Mouse (Mus musculus) MEL (cell line): Measurements from ENCODE around the gene Slc51b. TPM values are rescaled to one million over a fixed set of nuclear protein-coding genes. Genes with fewer than 3 reads are reported as not detected.

Source experiments
- DNase-seq: peaks from one replicate; pipeline ENCODE4 v3.0.0; 2011; ENCODE audit warnings: low read depth, low spot score
- H3K27ac ChIP-seq: 2 replicates; pipeline ENCODE4 v1.5.1; 2012; ENCODE audit warnings: low read depth, mild to moderate bottlenecking, control low read depth, low read length, moderate library complexity; ENCODE audit not compliant: control insufficient read depth
- H3K27me3 ChIP-seq, 2 experiments: fragments of 150-350 bp in 1 of 2; sonication (generic) in 1 of 2; 2 replicates each; pipeline ENCODE4 v1.6.1; 2012; ENCODE audit warnings: low read length in 2 of 2, mild to moderate bottlenecking in 2 of 2, improper control_type of control experiment in 1 of 2, moderate library complexity in 1 of 2; ENCODE audit not compliant: insufficient read depth in 2 of 2, control insufficient read depth in 1 of 2
- H3K36me3 ChIP-seq, 2 experiments: 2 replicates each; pipeline ENCODE4 v1.6.1; 2012 to 2014; ENCODE audit warnings: low read length in 2 of 2, improper control_type of control experiment in 1 of 2, inconsistent platforms in 1 of 2, mild to moderate bottlenecking in 1 of 2; ENCODE audit not compliant: insufficient read depth in 2 of 2, control insufficient read depth in 1 of 2
- H3K4me1 ChIP-seq, 2 experiments: fragments of 150-350 bp in 1 of 2; sonication (generic) in 1 of 2; 2 replicates each; pipeline ENCODE4 v1.6.1; 2012; ENCODE audit warnings: low read length in 2 of 2, improper control_type of control experiment in 1 of 2, mild to moderate bottlenecking in 1 of 2; ENCODE audit not compliant: insufficient read depth in 2 of 2, control insufficient read depth in 1 of 2
- H3K4me3 ChIP-seq, 2 experiments: fragments of 150-350 bp in 1 of 2; sonication (generic) in 1 of 2; 2 replicates each; pipeline ENCODE4 v1.5.1; 2012; ENCODE audit warnings: low read depth in 2 of 2, low read length in 2 of 2, mild to moderate bottlenecking in 2 of 2, moderate library complexity in 2 of 2, control low read depth in 1 of 2, improper control_type of control experiment in 1 of 2; ENCODE audit not compliant: control insufficient read depth in 1 of 2, insufficient read depth in 1 of 2
- H3K79me2 ChIP-seq: 2 replicates; pipeline ENCODE4 v1.6.1; 2012; ENCODE audit warnings: mild to moderate bottlenecking, low read length, moderate library complexity; ENCODE audit not compliant: control insufficient read depth, poor library complexity, insufficient read depth
- H3K9ac ChIP-seq: 2 replicates; pipeline ENCODE4 v1.6.1; 2012; ENCODE audit warnings: low read depth, mild to moderate bottlenecking, control low read depth, low read length, moderate library complexity; ENCODE audit not compliant: control insufficient read depth, poor library complexity, severe bottlenecking
- H3K9me3 ChIP-seq: fragments of 150-350 bp; sonication (generic); replicated peaks from 2 replicates; pipeline ENCODE4 v1.6.1; 2012; ENCODE audit warnings: mild to moderate bottlenecking, low read length, improper control_type of control experiment, moderate library complexity; ENCODE audit not compliant: insufficient read depth
- BHLHE40 ChIP-seq: IDR thresholded peaks from 2 replicates; pipeline ENCODE4 v1.6.1; 2012; ENCODE audit warnings: low read depth, mild to moderate bottlenecking, inconsistent platforms, low read length, improper control_type of control experiment, borderline replicate concordance
- CTCF ChIP-seq, 3 experiments: IDR thresholded peaks in 2 of 3; conservative IDR thresholded peaks in 1 of 3; 2 replicates each; pipeline ENCODE4 v1.5.1; 2011 to 2012; ENCODE audit warnings: low read length in 3 of 3, low read depth in 2 of 3, mild to moderate bottlenecking in 2 of 3, improper control_type of control experiment in 1 of 3, inconsistent platforms in 1 of 3, mixed read lengths in 1 of 3, moderate library complexity in 1 of 3; ENCODE audit not compliant: control insufficient read depth in 1 of 3, insufficient read depth in 1 of 3, poor library complexity in 1 of 3, severe bottlenecking in 1 of 3
- E2F4 ChIP-seq: IDR thresholded peaks from 2 replicates; pipeline ENCODE4 v1.6.1; 2011; ENCODE audit warnings: low read depth, low read length, improper control_type of control experiment, borderline replicate concordance
- ETS1 ChIP-seq: IDR thresholded peaks from 2 replicates; pipeline ENCODE4 v1.6.1; 2012; ENCODE audit warnings: low read depth, mild to moderate bottlenecking, inconsistent platforms, low read length, improper control_type of control experiment, moderate library complexity
- HCFC1 ChIP-seq: IDR thresholded peaks from 2 replicates; pipeline ENCODE4 v1.6.1; 2012; ENCODE audit warnings: low read depth, mild to moderate bottlenecking, inconsistent platforms, low read length, improper control_type of control experiment, moderate library complexity
- JUND ChIP-seq: IDR thresholded peaks from 2 replicates; pipeline ENCODE4 v1.6.1; 2011; ENCODE audit warnings: low read depth, mild to moderate bottlenecking, improper control_type of control experiment, low read length
- KAT2A ChIP-seq: conservative IDR thresholded peaks from 2 replicates; pipeline ENCODE4 v1.6.1; 2012; ENCODE audit warnings: low read depth, low read length, improper control_type of control experiment, inconsistent platforms
- MAFK ChIP-seq: IDR thresholded peaks from 2 replicates; pipeline ENCODE4 v1.6.1; 2011; ENCODE audit warnings: low read depth, mild to moderate bottlenecking, low read length, improper control_type of control experiment, borderline replicate concordance
- MXI1 ChIP-seq: IDR thresholded peaks from 2 replicates; pipeline ENCODE4 v1.6.1; 2011; ENCODE audit warnings: mild to moderate bottlenecking, low read depth, low read length, improper control_type of control experiment
- NRF1 ChIP-seq: IDR thresholded peaks from 2 replicates; pipeline ENCODE4 v1.6.1; 2014; ENCODE audit warnings: low read depth, mild to moderate bottlenecking, inconsistent platforms, low read length, improper control_type of control experiment, moderate library complexity; ENCODE audit not compliant: poor library complexity, insufficient read depth, severe bottlenecking
- POLR2AphosphoS2 ChIP-seq: IDR thresholded peaks from 2 replicates; pipeline ENCODE4 v1.6.1; 2011; ENCODE audit warnings: low read length, improper control_type of control experiment
- POLR2AphosphoS5 ChIP-seq: IDR thresholded peaks from 2 replicates; pipeline ENCODE4 v1.6.1; 2012; ENCODE audit warnings: low read depth, borderline replicate concordance, mild to moderate bottlenecking, inconsistent platforms, low read length, moderate library complexity, mixed read lengths
- RAD21 ChIP-seq: IDR thresholded peaks from 2 replicates; pipeline ENCODE4 v1.6.1; 2011; ENCODE audit warnings: mild to moderate bottlenecking, low read depth, low read length, improper control_type of control experiment
- RCOR1 ChIP-seq: IDR thresholded peaks from 2 replicates; pipeline ENCODE4 v1.6.1; 2012; ENCODE audit warnings: low read depth, mild to moderate bottlenecking, inconsistent platforms, low read length, improper control_type of control experiment
- TAL1 ChIP-seq: IDR thresholded peaks from 2 replicates; pipeline ENCODE4 v1.6.1; 2012; ENCODE audit warnings: mild to moderate bottlenecking, inconsistent platforms, low read length, moderate library complexity, mixed read lengths
- UBTF ChIP-seq: IDR thresholded peaks from 2 replicates; pipeline ENCODE4 v1.6.1; 2012; ENCODE audit warnings: low read depth, mild to moderate bottlenecking, inconsistent platforms, low read length, improper control_type of control experiment, moderate library complexity, borderline replicate concordance; ENCODE audit not compliant: insufficient read depth
- ZMIZ1 ChIP-seq: IDR thresholded peaks from 2 replicates; pipeline ENCODE4 v1.6.1; 2012; ENCODE audit warnings: low read depth, mild to moderate bottlenecking, inconsistent platforms, low read length, improper control_type of control experiment, moderate library complexity
- ZNF384 ChIP-seq: IDR thresholded peaks from 2 replicates; pipeline ENCODE4 v1.6.1; 2012; ENCODE audit warnings: low read depth, mild to moderate bottlenecking, inconsistent platforms, low read length, improper control_type of control experiment
- polyA plus RNA-seq, 2 experiments: library from polyadenylated mRNA; stranded (reverse) in 1 of 2; unstranded in 1 of 2; fragments of >175 nt in 1 of 2; fragments of >200 nt in 1 of 2; gene quantifications; 2 replicates each; pipeline versions ENCODE4 v1.2.1 to v1.2.4; 2012; ENCODE audit warnings: low replicate concordance in 2 of 2, low read depth in 1 of 2; ENCODE audit not compliant: insufficient read length in 2 of 2, insufficient read depth in 1 of 2, missing spikeins in 1 of 2
- total RNA-seq: library from RNA; depleted of rRNA; stranded (reverse); fragments of 300-350 nt; gene quantifications from 2 replicates; pipeline ENCODE4 v1.2.3, GENCODE M21; 2012; rRNA removed

Gene Slc51b
- total RNA-seq = not detected in 2 replicates
- polyA plus RNA-seq = not detected

- no peaks in the 10 kb centered on the region; a peak in 1 of 4 replicates for H3K36me3 ChIP-seq
- no peak within 1 kb of the TSS for H3K27ac ChIP-seq
- H3K9me3 ChIP-seq = no peaks in the 10 kb centered on the region
- peaks cover 0 to 2% of the 10 kb centered on the region in 2 experiments; a peak in 1 of 4 replicates for H3K4me1 ChIP-seq
- no peak within 1 kb of the TSS for H3K4me3 ChIP-seq
- DNase-seq = no peak
- H3K79me2 ChIP-seq = no peaks in the 10 kb centered on the region
- no peak within 1 kb of the TSS for H3K9ac ChIP-seq
- no peaks in the 10 kb centered on the region; a peak in 2 of 4 replicates for H3K27me3 ChIP-seq
- TF ChIP-seq ZNF384 (no peak), JUND (no peak), KAT2A (no peak), ETS1 (no peak), MXI1 (no peak), RAD21 (no peak), UBTF (no peak), MAFK (no peak), HCFC1 (no peak), RCOR1 (no peak), ZMIZ1 (no peak), POLR2AphosphoS2 (no peak), POLR2AphosphoS5 (no peak), CTCF (IDR thresholded peaks at IDR 0.05 in 2 of 3, conservative IDR thresholded peaks at IDR 0.05 in 1 of 3; ENCODE audit: control insufficient read depth in 1 of 3, insufficient read depth in 1 of 3, low read depth in 2 of 3, low read length in 3 of 3, poor library complexity in 1 of 3, severe bottlenecking in 1 of 3) (no peak)
Observed at GRCm38 (mm10) chr9:65422760-65423501, at the start of gene Slc51b. Slc51b (minus strand) TSS chr9:65422955.

GRCm38 (mm10) chr9:65467686-65468085, 44.9 kb upstream of the Slc51b start:
- Histone ChIP-seq H3K9ac (no peak overlapping the region), H3K4me3 (no peak overlapping the region), H3K36me3 (no peaks in the 10 kb centered on the region), H3K27ac (no peak overlapping the region), H3K9me3 (no peaks in the 10 kb centered on the region)
- DNase-seq = no peak
- TF ChIP-seq NRF1 (no peak), JUND (no peak), TAL1 (no peak), E2F4 (no peak), BHLHE40 (no peak)
- TF ChIP-seq, all 39 proteins: peak for 0
- Histone ChIP-seq H3K4me1 (no peaks in the 10 kb centered on the region; a peak in 1 of 4 replicates), H3K79me2 (no peaks in the 10 kb centered on the region), H3K27me3 (no peaks in the 10 kb centered on the region)
